Mouse (Mus musculus) embryonic fibroblast, embryonic 13.5 days (primary cell): ENCODE measurements around the gene Eid3.

Experiments
- CTCF ChIP-seq: IDR thresholded peaks from 2 replicates; pipeline ENCODE4 v1.5.1; 2011; ENCODE audit warnings: mild to moderate bottlenecking, control low read depth, low read length, moderate library complexity, borderline replicate concordance; ENCODE audit not compliant: insufficient read depth
- POLR2A ChIP-seq: IDR thresholded peaks from 2 replicates; pipeline ENCODE4 v1.6.1; 2011; ENCODE audit warnings: low read depth, mild to moderate bottlenecking, control low read depth, low read length, moderate library complexity

GRCm38 (mm10) chr10:82858032-82858680 is 8.3 kb upstream of the Eid3 start:
- TF ChIP-seq POLR2A = no peak
- no peak for TF ChIP-seq CTCF
